In genomic region chr14:20809349-20809748, GRCm38 (mm10) we compare ENCODE assay signal across 23 mouse cellular contexts. TPM values are rescaled to one million over a fixed set of nuclear protein-coding genes. Genes with fewer than 3 reads are reported as not detected.
DNase-seq lines count a peak whose midpoint lies in the region; ATAC-seq and TF ChIP-seq lines count a peak whose summit lies in the region.
"Had no signal": no experiment of that assay in that cellular context is flagged by ENCODE, and none has a peak within 500 bp of the region (broad histone marks: within the 10 kb centered on the region; RNA-seq: fewer than 3 reads in every experiment).

No protein-coding gene starts in this region.

- no peaks in the 10 kb centered on the region for H3K9me3 ChIP-seq in forebrain, embryonic 11.5 days (ENCODE audit: control insufficient read depth, low read length)
- H3K9me3 ChIP-seq in forebrain, embryonic 12.5 days: no peaks in the 10 kb centered on the region
- no peaks in the 10 kb centered on the region for H3K9me3 ChIP-seq in midbrain, embryonic 11.5 days (ENCODE audit: control insufficient read depth, low read length)
- H3K9me3 ChIP-seq: forebrain, embryonic 13.5 days; heart, embryonic 10.5 days; heart, embryonic 13.5 days; hindbrain, embryonic 15.5 days had no signal

- no peak for TF ChIP-seq POLR2A in bone marrow macrophage, adult 2 months (IDR thresholded peaks at IDR 0.05; ENCODE audit: borderline replicate concordance, low read depth, low read length)
- TF ChIP-seq POLR2A in myocyte (IDR thresholded peaks at IDR 0.05; ENCODE audit: insufficient read length, low read depth): no peak

- no peak for ATAC-seq in forebrain, embryonic 11.5 days (replicated peaks; ENCODE audit: low FRiP score)
- ATAC-seq in forebrain, embryonic 12.5 days (ENCODE audit: low FRiP score): no peak
- no peak for ATAC-seq in midbrain, embryonic 11.5 days (ENCODE audit: low FRiP score)
- ATAC-seq: forebrain, embryonic 13.5 days; forebrain, embryonic 16.5 days; intestine, postnatal 0 days had no signal

- H3K27me3 ChIP-seq in forebrain, embryonic 11.5 days (ENCODE audit: control insufficient read depth, insufficient read depth, low read length): no peaks in the 10 kb centered on the region
- H3K27me3 ChIP-seq in forebrain, embryonic 12.5 days: no peaks in the 10 kb centered on the region
- H3K27me3 ChIP-seq in C2C12 (ENCODE audit: control insufficient read depth, insufficient read depth, insufficient read length) (no peaks in the 10 kb centered on the region), myocyte (ENCODE audit: control insufficient read depth, insufficient read depth, insufficient read length) (no peaks in the 10 kb centered on the region)
- no peaks in the 10 kb centered on the region for H3K27me3 ChIP-seq in midbrain, embryonic 11.5 days (ENCODE audit: control insufficient read depth, insufficient read depth, low read length)
- H3K27me3 ChIP-seq: forebrain, embryonic 13.5 days; heart, embryonic 13.5 days; hindbrain, embryonic 15.5 days had no signal

- no peaks in the 10 kb centered on the region for H3K4me1 ChIP-seq in forebrain, embryonic 11.5 days (replicated peaks; ENCODE audit: control insufficient read depth, insufficient read depth, low read length)
- no peaks in the 10 kb centered on the region for H3K4me1 ChIP-seq in forebrain, embryonic 12.5 days
- H3K4me1 ChIP-seq in bone marrow macrophage, adult 2 months (ENCODE audit: control insufficient read depth, insufficient read depth, low read length): peaks cover 63% of the 10 kb centered on the region
- H3K4me1 ChIP-seq in midbrain, embryonic 11.5 days (ENCODE audit: control insufficient read depth, insufficient read depth, low read length): no peaks in the 10 kb centered on the region

- H3K27ac ChIP-seq in forebrain, embryonic 11.5 days (ENCODE audit: low read depth, low read length): no peak overlapping the region
- H3K27ac ChIP-seq in forebrain, embryonic 12.5 days: no peak overlapping the region
- H3K27ac ChIP-seq in bone marrow macrophage, adult 2 months (ENCODE audit: insufficient read depth, low read depth, low read length): peak overlapping the region; percentile 59
- H3K27ac ChIP-seq in midbrain, embryonic 11.5 days (ENCODE audit: low read depth, low read length): no peak overlapping the region
- H3K27ac ChIP-seq: forebrain, embryonic 13.5 days; heart, embryonic 10.5 days; heart, embryonic 13.5 days; hindbrain, embryonic 15.5 days had no signal

- H3ac ChIP-seq in C2C12 (ENCODE audit: control insufficient read depth, insufficient read length, low read depth) (no peak overlapping the region), myocyte (ENCODE audit: control insufficient read depth, insufficient read length) (no peak overlapping the region)

- no peak overlapping the region for H3K4me3 ChIP-seq in forebrain, embryonic 11.5 days (ENCODE audit: low read depth, low read length)
- H3K4me3 ChIP-seq in forebrain, embryonic 12.5 days (replicated peaks): no peak overlapping the region
- H3K4me3 ChIP-seq in C2C12 (ENCODE audit: insufficient read depth, poor library complexity, severe bottlenecking): no peak overlapping the region
- H3K4me3 ChIP-seq in bone marrow macrophage, adult 2 months (ENCODE audit: insufficient read depth, low read length): no peak overlapping the region
- no peak overlapping the region for H3K4me3 ChIP-seq in myocyte
- no peak overlapping the region for H3K4me3 ChIP-seq in midbrain, embryonic 11.5 days (ENCODE audit: low read depth, low read length)
- H3K4me3 ChIP-seq: forebrain, embryonic 13.5 days; heart, embryonic 10.5 days; heart, embryonic 13.5 days; hindbrain, embryonic 15.5 days had no signal

- WGBS in forebrain, embryonic 11.5 days: 81% methylated on average over 4 of the region's 4 CpGs
- 82% methylated on average over 4 of the region's 4 CpGs for WGBS in forebrain, embryonic 12.5 days
- 88% methylated on average over 4 of the region's 4 CpGs for WGBS in midbrain, embryonic 11.5 days

- DNase-seq in forebrain, embryonic 11.5 days (ENCODE audit: low spot score): peak; percentile 13
- DNase-seq in spleen, postnatal 10 days (ENCODE audit: low spot score in 2 of 2): no peak
- no peak for DNase-seq in midbrain, embryonic 11.5 days (ENCODE audit: low spot score, missing footprints)
- DNase-seq in adrenal gland, postnatal 10 days: no peak
- DNase-seq: adrenal gland, adult 2 months; adrenal gland, postnatal 25 days; cerebellum, adult 18-20 months; cerebellum, adult 9-10 months; cerebellum, postnatal 14 days; gastrocnemius, postnatal 10 days; heart, adult 18-20 months; heart, postnatal 14 days; heart, postnatal 4 days had no signal

- no peak for TF ChIP-seq CTCF in C2C12 (IDR thresholded peaks at IDR 0.05; ENCODE audit: control insufficient read depth, insufficient read depth, insufficient read length)
- TF ChIP-seq CTCF in bone marrow macrophage, adult 2 months (IDR thresholded peaks at IDR 0.05; ENCODE audit: low read depth, low read length): no peak

- H3K9ac ChIP-seq in forebrain, embryonic 11.5 days (ENCODE audit: low read length): no peak overlapping the region
- no peak overlapping the region for H3K9ac ChIP-seq in forebrain, embryonic 12.5 days
- no peak overlapping the region for H3K9ac ChIP-seq in midbrain, embryonic 11.5 days (ENCODE audit: low read length)
- H3K9ac ChIP-seq: forebrain, embryonic 13.5 days; heart, embryonic 13.5 days; hindbrain, embryonic 15.5 days had no signal

- no peaks in the 10 kb centered on the region for H3K36me3 ChIP-seq in forebrain, embryonic 11.5 days (ENCODE audit: control insufficient read depth, insufficient read depth, low read length)
- no peaks in the 10 kb centered on the region for H3K36me3 ChIP-seq in forebrain, embryonic 12.5 days (replicated peaks)
- no peaks in the 10 kb centered on the region for H3K36me3 ChIP-seq in C2C12 (ENCODE audit: control insufficient read depth, insufficient read depth)
- H3K36me3 ChIP-seq in myocyte (ENCODE audit: control insufficient read depth, insufficient read depth): no peaks in the 10 kb centered on the region
- H3K36me3 ChIP-seq in midbrain, embryonic 11.5 days (ENCODE audit: control insufficient read depth, insufficient read depth, low read length): no peaks in the 10 kb centered on the region
- H3K36me3 ChIP-seq: heart, embryonic 10.5 days; heart, embryonic 13.5 days; hindbrain, embryonic 15.5 days had no signal

- H3K4me2 ChIP-seq in forebrain, embryonic 11.5 days (ENCODE audit: low read depth, low read length, severe bottlenecking): no peak overlapping the region
- no peak overlapping the region for H3K4me2 ChIP-seq in forebrain, embryonic 12.5 days
- H3K4me2 ChIP-seq in myocyte (ENCODE audit: low read depth): peak overlapping the region; percentile 33
- no peak overlapping the region for H3K4me2 ChIP-seq in midbrain, embryonic 11.5 days
- H3K4me2 ChIP-seq: forebrain, embryonic 13.5 days; heart, embryonic 13.5 days; hindbrain, embryonic 15.5 days had no signal

- no peaks in the 10 kb centered on the region for H3K79me3 ChIP-seq in C2C12 (ENCODE audit: low read depth)

- H3K79me2 ChIP-seq in C2C12 (ENCODE audit: control insufficient read depth, insufficient read depth) (no peaks in the 10 kb centered on the region), myocyte (ENCODE audit: control insufficient read depth, insufficient read depth) (no peaks in the 10 kb centered on the region)

TF ChIP-seq in C2C12, 6 proteins besides CTCF, POLR2A, EP300 and RAD21:
- TF ChIP-seq FOSL1 (IDR thresholded peaks at IDR 0.05; ENCODE audit: insufficient read depth, low read length, poor library complexity, severe bottlenecking) (no peak), MYOD1 (IDR thresholded peaks at IDR 0.05; ENCODE audit: control insufficient read depth, insufficient read length, low read depth) (peak; percentile 51)
TF ChIP-seq in C2C12: peak in this region for 1.

TF ChIP-seq in myocyte, 11 proteins besides CTCF, POLR2A, EP300 and RAD21:
- TF ChIP-seq MYOD1 (IDR thresholded peaks at IDR 0.05; ENCODE audit: control insufficient read depth in 1 of 3, insufficient read length in 2 of 3, low read depth in 2 of 3) (peak in 2 of 3 experiments; percentile 53 to 61), MYOG (IDR thresholded peaks at IDR 0.05; ENCODE audit: control insufficient read depth in 1 of 3, insufficient read depth in 1 of 3, insufficient read length in 2 of 3, low read depth in 2 of 3) (peak in 2 of 3 experiments; percentile 9 to 15), REST (IDR thresholded peaks at IDR 0.05; ENCODE audit: insufficient read depth, insufficient read length) (no peak)
TF ChIP-seq in myocyte: peak in this region for 2.

RNA-seq across cellular contexts. Expression of gene Camk2g, which starts 15.5 kb away (rescaled TPM):
- 46.8 and 52.0 TPM in 2 replicates for polyA plus RNA-seq in forebrain, embryonic 11.5 days (2014; fragmentation: Nextera tagmentation; extraction: Ambion mirVana)
- 54.1 and 60.4 TPM in 2 replicates for polyA plus RNA-seq in forebrain, embryonic 12.5 days (2016; fragmentation: Nextera tagmentation; extraction: Ambion mirVana)
- polyA plus RNA-seq in C2C12 (2012; fragmentation: generic; extraction: Trizol): 74.2 TPM
- polyA plus RNA-seq in bone marrow macrophage, adult 2 months (2012; ENCODE audit: insufficient read depth, insufficient read length, missing spikeins): 18.2 and 24.6 TPM in 2 replicates
- polyA plus RNA-seq in myocyte (2012; fragmentation: generic; extraction: Trizol): 57.2 TPM
- polyA plus RNA-seq in midbrain, embryonic 11.5 days (2014; fragmentation: Nextera tagmentation; extraction: Ambion mirVana): 35.9 and 39.5 TPM in 2 replicates
- total RNA-seq in adrenal gland, postnatal 10 days (2021): 10 to 100 TPM; 35.1 to 57.4 TPM

RNA-seq across cellular contexts. Expression of gene Plau, which starts 27.1 kb away (rescaled TPM):
- polyA plus RNA-seq in forebrain, embryonic 11.5 days (2014; fragmentation: Nextera tagmentation; extraction: Ambion mirVana): 0.25 and 0.31 TPM in 2 replicates
- polyA plus RNA-seq in forebrain, embryonic 12.5 days (2016; fragmentation: Nextera tagmentation; extraction: Ambion mirVana): 0.10 and 0.15 TPM in 2 replicates
- polyA plus RNA-seq in C2C12 (2012; fragmentation: generic; extraction: Trizol) (106 TPM), myocyte (2012; fragmentation: generic; extraction: Trizol) (40.1 TPM)
- 16.7 and 18.6 TPM in 2 replicates for polyA plus RNA-seq in bone marrow macrophage, adult 2 months (2012; ENCODE audit: insufficient read depth, insufficient read length, missing spikeins)
- 0.22 and 0.40 TPM in 2 replicates for polyA plus RNA-seq in midbrain, embryonic 11.5 days (2014; fragmentation: Nextera tagmentation; extraction: Ambion mirVana)
- 10 to 100 TPM; 19.3 to 39.8 TPM for total RNA-seq in adrenal gland, postnatal 10 days (2021)

Comparison
In these comparisons a context has a peak if more than half of its experiments do, and no peak if none do; other contexts are left out.
1. RNA of gene Plau, which starts 27.1 kb away (polyA plus RNA-seq): 106 TPM in C2C12 (single experiment), 40.1 TPM in myocyte (single experiment) and 16.7 to 18.6 TPM in bone marrow macrophage, adult 2 months; 0.22 to 0.40 TPM in midbrain, embryonic 11.5 days, 0.25 to 0.31 TPM in forebrain, embryonic 11.5 days and 0.10 to 0.15 TPM in forebrain, embryonic 12.5 days; every median in the first group is over 10 times any median in the second.